Mouse (Mus musculus): ENCODE data around the gene Olfr1280. TPM values are rescaled to one million over a fixed set of nuclear protein-coding genes. Genes with fewer than 3 reads are reported as not detected.
"Not testable (repeated sequence)": the region's sequence is repeated elsewhere in the genome, so short reads cannot be mapped to it uniquely, and the experiment has no call there.

Gene Olfr1280
- not detected for total RNA-seq (2021)
- long read RNA-seq, experiment 1 = 0 reads
- long read RNA-seq, experiment 2 = 0 reads

DNA sequence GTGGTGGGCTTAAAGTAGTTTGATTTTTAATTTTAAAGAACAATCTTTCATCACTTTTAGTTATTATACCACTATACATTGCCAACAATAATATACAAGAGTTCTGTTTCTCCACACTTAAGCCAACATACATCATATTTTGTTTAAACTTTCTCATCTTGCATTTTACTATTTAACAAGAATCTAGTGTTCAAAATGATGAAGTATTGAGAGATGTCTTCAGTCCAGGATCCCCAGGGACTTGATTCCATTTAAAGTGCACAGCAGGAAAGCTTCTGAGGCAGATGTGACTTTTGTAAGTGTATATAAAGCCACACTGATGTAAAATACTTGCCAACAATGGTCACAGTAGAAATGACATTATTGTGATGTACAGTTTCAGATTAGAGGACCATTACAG lies at the start of gene Olfr1280:
Olfr1280 (plus strand) TSS at position 301 of the 400 bp plus-strand sequence.
- no peak for DNase-seq

GRCm38 (mm10) chr2:111274006-111274405 lies 39.8 kb upstream of the Olfr1280 start, which contains the start of gene Olfr1277:
Gene Olfr1277 (minus strand): TSS chr2:111274106.
- DNase-seq = no peak

DNA sequence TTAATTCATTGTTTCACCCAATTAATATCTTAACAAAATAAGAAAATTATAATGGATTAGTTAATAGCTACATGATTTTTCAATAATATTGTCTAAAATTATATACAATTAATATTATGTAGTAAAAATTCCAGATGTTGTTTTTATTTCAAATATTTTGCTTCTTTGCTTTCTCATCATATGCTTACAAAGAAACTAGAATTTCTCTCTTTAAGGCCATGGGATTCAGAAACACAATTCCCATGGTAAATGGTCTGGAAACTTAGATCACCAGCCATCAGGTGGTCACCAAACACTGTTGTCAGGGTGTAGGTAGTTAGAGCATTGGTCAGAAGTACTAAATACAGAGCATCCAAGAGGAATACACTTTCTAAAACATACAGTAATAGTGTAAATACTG lies 24.0 kb upstream of the Olfr1280 start, which contains the start of gene Olfr1278:
Olfr1278 (plus strand) TSS at position 301 of the 400 bp plus-strand sequence.
- DNase-seq = no peak

- DNase-seq = no peak
These were observed 15.3 kb upstream of the Olfr1280 start for GRCm38 (mm10) chr2:111298541-111298940.

GRCm38 (mm10) chr2:111300374-111300773 lies 13.4 kb upstream of the Olfr1280 start, which contains the start of gene Olfr1279:
Gene Olfr1279 (plus strand): TSS chr2:111300635.
- no peak for DNase-seq

- no peak for DNase-seq
These were observed 12.4 kb downstream of the Olfr1280 start, which contains the start of gene Olfr1281 for GRCm38 (mm10) chr2:111326220-111326619. Gene Olfr1281 (plus strand): TSS chr2:111326520.

DNA sequence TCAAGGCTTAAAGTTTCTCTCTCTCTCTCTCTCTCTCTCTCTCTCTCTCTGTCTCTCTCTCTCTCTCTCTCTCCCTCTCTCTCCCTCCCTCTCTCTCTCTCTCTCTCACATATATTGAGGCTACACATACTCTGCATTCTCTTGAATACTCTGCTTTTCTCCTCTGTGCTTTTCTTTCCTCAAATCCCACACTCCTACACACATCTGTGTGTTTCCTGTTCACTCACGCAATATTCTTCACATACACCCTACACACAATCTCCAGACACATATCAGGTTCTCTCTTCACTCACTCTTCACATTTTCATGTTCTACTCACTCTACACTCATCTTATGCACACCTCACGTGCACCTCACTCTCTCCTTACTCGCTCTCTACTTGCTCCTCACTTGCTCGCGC lies 19.9 kb downstream of the Olfr1280 start:
- DNase-seq = not testable (repeated sequence)

GRCm38 (mm10) chr2:111335976-111336375 lies 22.2 kb downstream of the Olfr1280 start, which contains the start of gene Olfr1282:
Gene Olfr1282 (minus strand): TSS chr2:111336076.
- DNase-seq = no peak

DNA sequence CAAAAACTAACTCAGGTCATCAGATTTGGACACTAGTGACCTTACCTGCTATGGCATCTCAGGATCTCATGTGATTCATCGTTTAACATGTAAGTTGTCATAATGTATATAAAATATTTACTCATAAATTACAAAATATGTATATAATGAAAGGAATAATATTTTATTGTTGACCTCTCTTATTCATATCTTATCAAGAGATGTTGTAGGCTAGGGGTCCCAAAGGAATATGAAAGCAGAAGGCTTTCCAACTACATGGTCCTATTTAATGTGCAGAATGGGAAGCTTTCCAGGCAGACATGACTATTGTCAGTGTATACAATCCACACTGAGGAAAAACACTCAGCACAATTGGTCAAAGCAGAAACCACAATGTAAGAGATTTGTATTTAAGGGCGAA lies 52.7 kb downstream of the Olfr1280 start, which contains the start of gene Olfr1283:
Olfr1283 (plus strand) TSS at position 301 of the 400 bp plus-strand sequence.
- no peak for DNase-seq

- no peak for DNase-seq
These were observed 61.4 kb downstream of the Olfr1280 start, which contains the start of gene Olfr1284 for GRCm38 (mm10) chr2:111375222-111375621. Gene Olfr1284 (plus strand): TSS chr2:111375522.

Other genes with a start within 250 kb of the Olfr1280 start
- not detected for gene Gm13941, start 208.0 kb upstream of the Olfr1280 start, total RNA-seq (2021)
- gene Gm15130, start 161.1 kb upstream of the Olfr1280 start, total RNA-seq (2021) = not detected
- gene 4930430A15Rik, start 84.4 kb upstream of the Olfr1280 start, total RNA-seq (2021) = not detected
- gene Olfr1275, start 78.7 kb upstream of the Olfr1280 start, total RNA-seq (2021) = not detected
- not detected for gene Olfr1276, start 59.5 kb upstream of the Olfr1280 start, total RNA-seq (2021)
- gene Olfr1277, start 39.9 kb upstream of the Olfr1280 start, total RNA-seq (2021) = not detected
- not detected for gene Olfr1278, start 23.9 kb upstream of the Olfr1280 start, total RNA-seq (2021)
- not detected for gene Olfr1279, start 13.4 kb upstream of the Olfr1280 start, total RNA-seq (2021)
- gene Olfr1281, start 12.5 kb downstream of the Olfr1280 start, total RNA-seq (2021) = not detected
- not detected for gene Olfr1282, start 22.1 kb downstream of the Olfr1280 start, total RNA-seq (2021)
- gene Olfr1283, start 52.8 kb downstream of the Olfr1280 start, total RNA-seq (2021) = not detected
- not detected for gene Olfr1284, start 61.5 kb downstream of the Olfr1280 start, total RNA-seq (2021)
- not detected for gene Olfr1286, start 109.1 kb downstream of the Olfr1280 start, total RNA-seq (2021)
- not detected for gene Olfr1287, start 135.1 kb downstream of the Olfr1280 start, total RNA-seq (2021)
- not detected for gene Olfr1288, start 160.1 kb downstream of the Olfr1280 start, total RNA-seq (2021)
- not detected for gene Olfr1289, start 166.8 kb downstream of the Olfr1280 start, total RNA-seq (2021)
- not detected for gene Olfr1290, start 179.8 kb downstream of the Olfr1280 start, total RNA-seq (2021)
- not detected for gene Olfr1291-ps1, start 183.2 kb downstream of the Olfr1280 start, total RNA-seq (2021)
- not detected for gene Olfr1293-ps, start 211.2 kb downstream of the Olfr1280 start, total RNA-seq (2021)
- not detected for gene Olfr1294, start 226.3 kb downstream of the Olfr1280 start, total RNA-seq (2021)